Mouse (Mus musculus): ENCODE measurements around the gene Sulf2.

Sulf2 gene

DNA sequence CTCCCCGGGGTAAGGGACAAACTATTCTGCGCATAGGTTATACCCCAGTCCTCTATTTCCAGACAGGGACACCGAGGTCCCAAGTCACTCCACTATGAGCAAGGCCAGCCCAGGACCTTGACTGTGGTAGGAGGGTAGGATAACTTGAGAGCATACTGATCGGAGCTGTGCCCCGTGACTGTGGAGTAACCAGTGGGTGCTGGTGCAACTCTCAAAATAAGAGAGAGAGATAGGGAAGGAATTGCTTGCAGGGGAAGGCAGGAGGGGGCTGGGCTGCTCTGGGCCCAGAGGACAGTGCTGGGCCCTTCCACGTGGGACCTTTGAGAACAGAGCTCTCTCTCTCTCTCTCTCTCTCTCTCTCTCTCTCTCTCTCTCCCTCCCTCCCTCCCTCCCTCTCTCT lies 59.2 kb downstream of the Sulf2 start:
- in situ Hi-C loops (cut with MboI; ENCODE audit: low sequenced_read_pairs) = loop anchor here (25.0 kb wide), 1 partner anchor 691 kb away; the partner anchor contains the start of gene Trp53rkb

DNA sequence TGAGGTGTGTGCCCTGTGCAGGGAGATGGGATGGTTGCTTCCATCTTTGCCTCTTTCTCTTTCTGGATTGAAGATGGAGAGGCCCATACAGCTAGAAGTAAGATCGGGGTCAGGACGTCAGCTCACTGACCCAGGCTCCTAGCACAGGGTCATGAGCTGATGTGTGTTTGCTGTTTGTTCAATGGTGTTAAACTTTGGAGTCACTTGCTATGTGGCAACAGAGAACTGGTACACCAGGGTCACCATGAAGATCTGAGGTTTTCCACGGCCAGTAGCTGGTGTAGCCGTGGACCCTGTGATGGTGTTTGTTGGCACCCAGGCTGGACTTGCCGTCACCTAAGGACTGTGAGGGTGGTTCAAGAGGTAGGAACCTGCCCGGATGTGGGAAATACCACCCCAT lies 63.1 kb downstream of the Sulf2 start:
- in situ Hi-C loops (cut with MboI; ENCODE audit: low sequenced_read_pairs) = loop anchor here (5.0 to 25.0 kb wide), 2 partner anchors 470 to 695 kb away; partner anchors contain the start of gene Trp53rkb

DNA sequence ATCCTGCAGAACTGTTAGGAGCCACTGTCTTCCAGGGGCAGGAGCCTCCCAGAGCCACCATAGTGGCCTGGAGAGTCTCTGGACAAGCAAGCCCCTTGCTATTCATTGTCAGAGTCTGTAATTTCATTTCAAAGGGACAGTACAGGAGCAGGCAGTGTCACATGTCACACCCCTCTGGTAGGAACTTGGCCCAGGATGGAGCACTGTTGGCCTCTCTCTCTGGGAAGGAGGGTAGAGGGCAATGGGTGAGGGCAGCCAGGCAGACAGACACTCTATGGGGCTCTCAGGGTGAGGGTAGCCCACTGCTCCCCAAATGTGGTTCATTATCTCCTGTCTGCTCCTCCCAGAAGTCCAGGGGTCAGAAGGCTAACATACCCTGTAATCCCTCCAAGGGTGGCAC lies 63.9 kb downstream of the Sulf2 start:
- in situ Hi-C loops (cut with MboI; ENCODE audit: low sequenced_read_pairs) = loop anchor here (5.0 to 25.0 kb wide), 2 partner anchors 471 to 696 kb away; partner anchors contain the start of gene Trp53rkb

DNA sequence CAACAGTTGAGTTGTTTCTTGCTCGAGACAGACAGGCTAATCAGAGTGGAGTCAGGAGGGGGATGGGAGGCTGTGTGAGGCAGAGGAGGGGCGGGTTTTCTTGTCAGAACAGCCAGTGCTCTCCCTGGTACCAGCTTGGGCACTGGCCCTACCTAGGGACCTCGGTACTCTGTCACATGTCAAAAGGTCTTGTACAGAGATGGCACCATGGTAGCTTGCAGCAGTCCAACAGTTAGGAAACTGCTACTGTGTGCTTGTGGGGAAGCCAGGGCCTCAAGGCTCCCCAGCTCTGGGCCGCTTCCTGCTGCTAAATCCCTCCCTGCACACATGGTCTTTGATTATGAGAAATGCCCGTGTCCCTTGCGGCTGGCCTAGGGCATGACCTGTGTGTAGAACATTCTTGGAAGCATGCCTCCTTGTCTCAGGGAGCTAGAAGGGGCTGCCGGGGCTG lies 65.3 kb downstream of the Sulf2 start:
- in situ Hi-C loops (cut with MboI; ENCODE audit: low sequenced_read_pairs) = loop anchor here (5.0 to 25.0 kb wide), 2 partner anchors 472 to 697 kb away; partner anchors contain the start of gene Trp53rkb

DNA sequence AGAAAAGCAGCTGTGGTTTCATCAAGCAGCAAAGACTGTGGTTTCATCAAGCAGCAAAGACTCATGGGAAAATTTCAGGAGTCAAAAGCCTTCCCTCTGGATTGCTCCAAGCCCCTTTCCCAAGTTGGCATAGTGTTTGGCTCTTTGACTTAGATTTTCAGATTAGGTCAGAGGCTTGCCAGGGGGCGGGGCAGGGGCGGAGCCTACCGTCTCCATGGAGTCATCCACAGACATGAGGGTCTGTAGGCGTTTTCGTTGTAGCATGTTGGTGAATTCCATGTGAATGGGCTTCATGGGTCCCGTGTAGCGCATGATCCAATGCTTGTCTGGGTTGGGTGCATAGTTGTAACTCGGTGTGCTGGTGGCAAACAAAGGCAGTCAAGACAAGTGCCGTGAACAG lies 66.5 kb downstream of the Sulf2 start:
- in situ Hi-C loops (cut with MboI; ENCODE audit: low sequenced_read_pairs) = loop anchor here (25.0 kb wide), 1 partner anchor 698 kb away; the partner anchor contains the start of gene Trp53rkb

DNA sequence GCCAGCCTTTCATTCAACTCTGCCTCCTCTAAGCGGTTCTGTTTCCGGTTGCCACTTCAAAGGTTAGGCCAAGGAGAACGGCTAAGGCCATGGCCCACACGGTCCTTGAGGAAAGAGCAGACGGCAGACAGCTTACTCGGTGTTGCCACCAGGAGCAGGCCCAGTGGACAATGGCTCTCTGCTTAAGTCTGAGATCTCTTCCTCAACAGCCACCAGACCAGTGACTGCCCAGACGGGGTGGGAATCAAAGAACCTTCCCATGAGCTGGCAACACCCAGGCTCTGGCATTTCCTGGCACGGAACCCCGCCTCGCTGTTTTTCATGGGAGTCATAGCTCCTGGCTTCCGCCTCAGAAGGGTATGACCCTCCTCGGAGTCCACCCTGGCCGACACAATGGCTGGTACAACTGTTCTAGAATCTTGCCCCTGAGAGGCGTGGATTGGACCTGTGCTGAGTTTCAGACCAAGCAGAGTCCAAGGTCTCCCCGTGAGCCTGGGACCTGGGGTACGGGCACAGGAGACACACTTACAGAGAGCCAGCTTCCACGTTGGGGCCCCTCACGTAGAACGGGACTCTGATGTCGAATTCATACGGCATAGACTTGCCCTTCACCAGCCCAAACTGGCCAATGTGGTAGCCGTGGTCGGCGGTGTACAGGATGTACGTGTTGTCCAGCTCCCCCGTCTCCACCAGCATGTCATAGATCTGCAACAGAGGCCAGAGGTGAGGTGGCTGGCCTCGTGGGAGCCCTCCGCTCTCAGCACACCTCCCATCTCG lies 68.8 kb downstream of the Sulf2 start:
- in situ Hi-C loops (cut with MboI; ENCODE audit: low sequenced_read_pairs) = loop anchor here (25.0 kb wide), 1 partner anchor 701 kb away; the partner anchor contains the start of gene Trp53rkb

DNA sequence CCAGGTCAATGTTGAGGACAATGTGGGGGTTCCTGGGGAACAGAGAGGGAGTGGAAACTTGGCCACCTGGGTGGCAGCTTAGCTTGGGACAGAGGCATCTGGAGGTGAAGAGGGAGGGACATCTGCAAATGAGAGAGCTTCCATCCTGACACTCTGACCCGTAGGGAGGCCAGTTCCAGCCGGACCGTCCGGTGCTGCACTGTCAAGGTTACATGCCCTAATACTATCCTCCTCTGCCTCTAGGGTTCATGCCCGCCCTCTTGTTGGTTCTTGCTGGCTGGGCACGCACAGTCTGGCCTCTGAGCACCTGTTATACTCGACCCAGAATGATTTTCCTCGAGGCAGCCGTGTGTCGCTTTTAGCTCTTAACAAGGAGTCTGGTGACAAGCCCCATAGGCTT lies 69.7 kb downstream of the Sulf2 start:
- in situ Hi-C loops (cut with MboI; ENCODE audit: low sequenced_read_pairs) = loop anchor here (25.0 kb wide), 1 partner anchor 702 kb away; the partner anchor contains the start of gene Trp53rkb

DNA sequence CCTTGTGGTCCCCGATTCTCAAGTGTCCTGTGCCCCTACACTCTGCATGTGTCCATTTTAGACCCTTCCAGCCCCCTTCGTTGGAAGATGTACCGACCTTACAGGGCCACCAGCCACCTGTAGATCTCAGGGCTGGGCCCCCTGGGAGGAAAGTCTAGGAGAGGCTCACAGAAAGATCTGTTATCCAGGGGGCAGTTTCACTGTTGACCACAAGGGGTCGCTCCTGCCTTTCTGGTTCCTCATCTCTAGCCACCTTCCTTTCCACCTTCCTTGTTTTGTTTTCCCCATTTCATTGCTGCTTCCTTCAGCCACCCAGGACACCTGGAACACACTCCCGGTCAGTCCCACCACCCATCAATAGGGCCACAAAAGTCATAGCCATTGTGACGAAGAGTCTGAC lies 70.5 kb downstream of the Sulf2 start:
- in situ Hi-C loops (cut with MboI; ENCODE audit: low sequenced_read_pairs) = loop anchor here (25.0 kb wide), 1 partner anchor 702 kb away; the partner anchor contains the start of gene Trp53rkb

DNA sequence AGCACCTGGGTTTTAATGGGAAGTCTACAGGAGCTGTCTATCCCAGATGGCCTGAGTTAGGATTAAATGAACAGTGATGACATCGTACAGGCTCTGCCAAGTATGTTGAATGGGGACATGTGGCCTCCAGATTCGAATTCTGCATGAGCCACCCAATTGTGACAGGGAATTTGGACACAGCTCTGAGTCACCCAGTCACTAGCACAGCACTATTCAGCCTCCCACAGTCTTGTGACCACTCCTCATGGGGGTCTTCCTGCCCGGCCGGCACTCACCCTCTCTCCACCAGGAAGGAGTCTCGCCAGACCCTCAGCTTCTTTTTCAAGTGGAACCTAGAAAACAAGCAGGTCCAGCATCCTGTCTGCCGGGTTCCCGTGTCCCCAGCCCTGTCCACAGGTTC lies 71.4 kb downstream of the Sulf2 start:
- in situ Hi-C loops (cut with MboI; ENCODE audit: low sequenced_read_pairs) = loop anchor here (25.0 kb wide), 1 partner anchor 703 kb away; the partner anchor contains the start of gene Trp53rkb

DNA sequence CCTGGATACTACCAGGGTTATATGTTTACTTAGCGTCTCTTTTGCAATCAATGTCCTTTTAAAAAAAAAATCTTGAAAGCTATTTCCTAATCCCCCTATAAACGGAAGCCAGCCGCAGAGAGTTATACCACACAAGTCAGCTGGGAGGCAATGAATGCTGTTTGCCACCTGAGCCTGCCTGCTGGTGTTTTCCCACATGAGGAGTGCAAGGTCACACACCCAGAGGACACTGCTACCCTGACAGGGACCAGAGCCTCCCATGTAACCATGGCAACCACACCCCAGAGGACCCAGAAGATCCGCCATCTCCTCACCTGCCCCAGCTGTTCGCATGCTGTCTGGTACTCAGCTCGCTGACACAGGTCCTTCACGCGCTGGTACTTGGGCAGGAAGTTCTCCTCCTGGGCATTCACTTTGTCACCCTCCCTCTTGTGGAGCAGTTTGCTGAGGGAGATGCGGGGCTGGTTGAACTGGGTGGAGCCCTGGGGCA lies 71.9 kb downstream of the Sulf2 start:
- in situ Hi-C loops (cut with MboI; ENCODE audit: low sequenced_read_pairs) = loop anchor here (25.0 kb wide), 1 partner anchor 704 kb away; the partner anchor contains the start of gene Trp53rkb

DNA sequence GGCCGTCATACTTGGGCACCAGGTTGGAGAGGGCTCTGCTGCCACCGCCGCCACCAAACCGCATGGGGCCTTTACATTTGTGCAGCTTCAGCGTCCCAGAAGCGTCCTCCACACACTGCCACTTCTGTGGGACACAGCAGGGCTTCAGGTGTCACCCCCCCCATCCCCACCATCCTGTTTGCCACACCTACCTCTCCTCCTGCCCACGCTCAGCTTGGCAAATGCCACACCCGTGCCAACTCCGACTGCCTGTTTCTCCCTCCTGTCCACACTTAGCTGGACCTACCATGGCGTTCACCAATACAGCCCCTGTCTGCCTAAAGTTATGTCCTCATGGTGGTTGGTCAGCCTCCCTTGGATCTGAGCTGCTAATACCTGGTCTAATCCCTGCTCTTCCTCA lies 72.8 kb downstream of the Sulf2 start:
- in situ Hi-C loops (cut with MboI; ENCODE audit: low sequenced_read_pairs) = loop anchor here (25.0 kb wide), 1 partner anchor 705 kb away; the partner anchor contains the start of gene Trp53rkb

DNA sequence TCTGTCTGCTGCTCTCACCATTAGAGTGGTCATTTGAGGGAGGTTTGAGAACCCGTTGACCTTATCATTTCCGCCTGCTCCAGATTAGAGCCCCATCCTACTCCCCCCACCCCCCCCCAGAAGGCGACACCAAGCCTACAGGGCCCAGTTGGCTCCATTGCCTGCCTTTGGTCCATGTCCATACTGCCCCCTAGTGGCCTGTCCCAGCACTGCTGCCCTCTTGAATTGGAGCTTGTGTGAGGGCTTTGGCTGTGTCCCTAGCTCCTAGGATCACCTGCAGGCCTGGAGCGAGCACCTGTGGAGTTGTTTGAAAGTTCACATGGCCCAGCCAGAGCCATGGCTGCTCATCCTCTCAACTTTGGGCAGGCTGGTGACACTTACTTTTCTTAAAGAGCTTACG lies 73.3 kb downstream of the Sulf2 start:
- in situ Hi-C loops (cut with MboI; ENCODE audit: low sequenced_read_pairs) = loop anchor here (25.0 kb wide), 1 partner anchor 705 kb away; the partner anchor contains the start of gene Trp53rkb

DNA sequence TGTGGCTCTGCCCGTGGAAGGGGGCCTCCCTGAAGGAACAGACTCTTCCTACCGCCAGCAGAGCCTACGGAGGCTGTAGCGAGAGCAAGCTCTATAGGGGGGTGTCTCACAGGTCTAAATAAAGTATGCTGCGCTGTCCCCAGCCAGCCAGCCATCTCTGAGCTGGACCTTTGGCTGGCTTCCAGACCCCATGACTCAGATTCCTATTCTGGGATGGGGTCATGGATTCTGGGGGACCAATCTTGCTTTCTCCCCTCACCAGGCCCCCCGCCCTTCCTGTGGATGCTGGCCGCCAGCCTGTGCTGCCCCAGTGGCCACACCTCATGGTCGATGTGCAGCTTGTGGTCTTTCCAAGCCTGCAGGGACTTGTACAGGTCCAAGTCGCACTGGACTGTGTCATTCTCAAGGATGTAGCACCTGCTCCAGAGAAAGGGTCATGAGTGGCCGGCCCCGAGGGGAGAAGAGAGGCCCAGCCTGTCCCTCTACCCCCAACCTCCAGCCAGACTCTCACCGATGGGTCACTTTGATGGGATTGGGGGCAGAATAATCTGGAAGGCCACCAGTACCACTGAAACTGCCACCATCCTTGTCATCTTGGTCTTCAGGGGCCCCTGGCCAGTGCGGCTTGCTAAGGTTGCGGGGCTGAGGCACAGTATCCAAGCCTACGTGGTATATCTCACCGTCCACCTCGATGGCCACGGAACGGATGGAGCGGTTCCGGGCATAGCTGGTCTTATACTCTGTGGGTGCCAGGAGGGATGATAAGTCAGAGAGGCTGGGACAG lies 74.3 kb downstream of the Sulf2 start:
- in situ Hi-C loops (cut with MboI; ENCODE audit: low sequenced_read_pairs) = loop anchor here (25.0 kb wide), 1 partner anchor 706 kb away; the partner anchor contains the start of gene Trp53rkb

DNA sequence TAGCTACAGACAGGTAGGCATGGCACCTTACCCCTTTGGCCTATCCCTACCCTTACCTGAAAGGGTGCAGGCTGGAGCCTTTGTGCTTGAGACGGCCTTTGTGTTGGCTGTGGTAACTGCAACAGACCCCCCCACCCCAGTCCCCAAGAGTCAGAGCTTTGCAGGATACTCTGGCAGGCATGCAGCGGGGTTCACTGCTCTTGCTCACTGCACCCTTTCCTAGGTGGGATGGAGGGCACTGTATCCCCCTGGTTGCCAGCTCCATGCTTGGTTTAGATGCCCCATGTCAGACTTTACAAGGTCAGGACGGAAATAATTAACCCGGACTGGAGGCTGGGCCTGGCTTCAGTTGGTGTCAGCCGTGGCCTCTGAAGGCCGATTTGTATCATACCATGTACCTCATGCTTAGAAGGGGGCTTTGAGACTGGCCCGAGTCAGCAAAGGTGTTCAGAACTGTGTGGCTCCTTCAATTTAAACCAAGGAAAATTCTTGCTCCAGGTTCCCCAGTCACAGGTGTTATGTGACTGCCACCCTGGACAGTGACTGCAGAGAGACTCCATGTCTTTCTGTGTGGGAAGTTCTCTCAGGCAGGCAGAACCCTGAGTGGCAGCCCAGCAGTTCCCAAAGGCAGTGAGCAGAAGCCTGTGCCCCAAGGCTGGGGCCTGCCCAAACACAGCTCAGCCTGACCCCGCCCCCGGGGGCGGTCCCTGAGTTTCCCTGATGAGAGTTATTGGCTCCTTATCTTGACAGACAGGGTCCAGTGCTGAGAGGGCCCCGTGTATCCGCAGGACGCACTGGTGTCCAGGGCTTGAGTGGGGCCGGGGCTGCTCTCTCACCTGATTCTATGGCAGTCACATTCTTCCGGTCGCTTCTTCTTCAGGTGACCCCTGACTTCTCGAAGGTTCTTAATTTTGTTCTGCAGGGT lies 75.2 kb downstream of the Sulf2 start:
- in situ Hi-C loops (cut with MboI; ENCODE audit: low sequenced_read_pairs) = loop anchor here (25.0 kb wide), 1 partner anchor 707 kb away; the partner anchor contains the start of gene Trp53rkb

DNA sequence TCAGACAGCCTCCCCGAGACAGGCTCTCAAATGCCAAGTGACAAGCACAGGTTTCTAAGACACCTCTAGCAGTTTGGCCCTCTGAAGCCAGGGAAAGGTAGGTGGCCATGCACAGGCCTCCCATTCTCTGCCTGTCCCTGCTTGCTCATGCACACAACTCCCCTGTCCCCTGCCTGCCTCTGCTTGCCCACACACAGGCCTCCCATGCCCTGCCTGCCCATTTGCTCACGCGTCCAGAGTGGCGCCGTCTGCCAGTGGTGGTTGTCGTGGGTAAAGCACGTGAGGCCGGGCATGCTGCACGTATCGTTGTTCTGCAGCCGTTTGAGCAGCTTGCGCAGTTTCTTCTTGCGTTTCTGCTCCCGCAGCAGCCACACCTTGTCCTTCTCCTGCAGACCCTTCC lies 76.2 kb downstream of the Sulf2 start:
- in situ Hi-C loops (cut with MboI; ENCODE audit: low sequenced_read_pairs) = loop anchor here (25.0 kb wide), 1 partner anchor 708 kb away; the partner anchor contains the start of gene Trp53rkb

DNA sequence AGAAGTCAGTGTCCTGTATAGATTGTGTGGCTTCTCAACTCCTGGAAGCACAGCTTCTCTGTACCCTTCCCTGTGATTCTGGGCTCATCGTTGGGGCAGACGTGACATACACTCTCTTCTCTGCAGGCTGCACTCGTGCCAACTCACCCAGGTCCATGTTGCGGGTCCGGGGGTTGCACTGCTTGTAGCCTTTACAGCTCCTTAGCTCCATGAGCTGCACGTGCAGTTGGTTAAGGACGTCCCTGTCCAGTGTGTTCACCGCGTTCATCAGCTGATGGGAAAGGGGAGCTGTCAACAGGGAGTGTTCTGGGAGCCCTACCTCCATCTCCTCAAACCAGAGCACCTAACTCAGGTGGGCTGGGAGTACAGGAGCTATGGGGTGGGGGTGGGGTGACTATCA lies 78.1 kb downstream of the Sulf2 start:
- in situ Hi-C loops (cut with MboI; ENCODE audit: low sequenced_read_pairs) = loop anchor here (25.0 kb wide), 1 partner anchor 710 kb away; the partner anchor contains the start of gene Trp53rkb

DNA sequence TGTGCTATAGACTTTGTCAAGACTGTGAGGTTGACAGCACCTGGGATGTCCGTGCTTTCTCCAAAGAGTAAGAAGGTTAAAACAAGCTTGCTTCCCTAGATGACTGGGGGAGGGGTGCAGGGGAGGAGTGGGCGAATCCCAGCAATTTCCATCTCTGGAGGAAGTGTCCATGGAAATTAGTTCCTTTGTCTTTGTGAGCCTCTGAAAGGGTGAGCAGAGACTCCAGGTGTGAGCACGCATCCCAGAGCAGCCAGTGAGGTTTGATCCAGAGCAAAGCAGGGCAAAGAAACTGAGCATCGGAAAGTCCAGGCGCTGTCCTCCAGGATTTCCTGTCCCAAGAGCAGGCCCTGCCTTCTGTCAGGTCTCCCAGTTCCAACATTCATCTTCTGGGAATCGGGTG lies 81.1 kb downstream of the Sulf2 start:
- in situ Hi-C loops (cut with MboI; ENCODE audit: low sequenced_read_pairs) = no loop called here

DNA sequence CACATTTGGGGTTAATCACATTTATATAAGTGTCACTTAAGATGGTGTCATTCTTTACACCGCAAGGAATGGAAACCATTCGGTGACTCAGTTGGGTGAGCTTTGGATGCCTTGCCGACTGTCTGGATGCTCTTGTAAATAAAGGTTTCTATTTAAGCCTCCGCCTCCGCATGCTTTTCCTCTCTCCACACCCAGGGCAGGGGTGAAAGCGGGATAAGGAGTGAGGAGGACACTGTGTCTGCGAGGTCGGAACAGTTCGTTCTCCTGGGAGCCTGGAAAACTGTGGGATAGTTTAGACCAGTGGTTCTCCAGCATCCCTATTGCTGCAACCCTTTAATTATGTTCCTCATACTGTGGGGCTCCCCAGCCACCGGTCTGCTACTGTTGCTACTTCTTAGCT lies 82.4 kb downstream of the Sulf2 start:
- in situ Hi-C loops (cut with MboI; ENCODE audit: low sequenced_read_pairs) = no loop called here

DNA sequence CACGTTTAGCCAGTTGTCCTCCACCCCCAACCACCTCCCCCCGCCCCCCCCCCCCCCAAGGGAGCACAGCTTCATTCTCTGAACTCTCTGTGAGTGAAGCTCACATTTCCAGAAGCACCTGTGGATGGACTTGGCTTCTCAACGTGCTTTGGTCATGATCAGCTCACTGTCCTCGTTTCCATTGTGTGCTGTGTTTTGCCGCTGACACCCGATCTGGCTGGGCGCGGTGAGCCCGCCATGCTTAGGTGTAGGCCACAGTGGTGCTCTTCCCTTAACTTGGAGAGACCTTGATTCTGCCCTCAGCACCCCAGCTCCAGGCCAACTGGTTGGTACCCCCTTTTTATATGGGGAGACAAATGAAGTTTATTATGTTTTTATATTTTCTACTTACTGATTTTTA lies 83.6 kb downstream of the Sulf2 start:
- in situ Hi-C loops (cut with MboI; ENCODE audit: low sequenced_read_pairs) = no loop called here

DNA sequence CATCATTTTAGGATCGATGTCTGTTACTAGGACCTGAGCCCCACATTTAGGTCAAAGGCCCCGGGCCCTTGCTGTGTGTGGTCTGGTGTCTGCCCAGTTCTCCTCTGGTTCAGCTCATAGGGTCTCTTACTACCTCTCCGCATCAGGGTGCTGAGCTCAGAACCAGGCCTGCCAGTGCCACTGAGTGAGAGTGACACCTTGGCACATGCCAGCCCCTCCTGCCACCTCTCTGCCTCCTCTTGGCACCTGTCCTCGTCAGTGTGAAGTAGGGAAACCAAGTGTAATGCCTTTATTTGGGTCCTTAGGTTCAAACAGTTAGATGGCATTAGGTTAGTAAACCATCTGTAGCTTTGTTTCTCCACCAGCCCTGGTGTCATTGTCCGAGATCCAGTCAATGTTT lies 84.0 kb downstream of the Sulf2 start:
- in situ Hi-C loops (cut with MboI; ENCODE audit: low sequenced_read_pairs) = no loop called here

Data from CH12F3 (cell line).